20 mouse cellular contexts compared by ENCODE assay signal in the genomic region with DNA sequence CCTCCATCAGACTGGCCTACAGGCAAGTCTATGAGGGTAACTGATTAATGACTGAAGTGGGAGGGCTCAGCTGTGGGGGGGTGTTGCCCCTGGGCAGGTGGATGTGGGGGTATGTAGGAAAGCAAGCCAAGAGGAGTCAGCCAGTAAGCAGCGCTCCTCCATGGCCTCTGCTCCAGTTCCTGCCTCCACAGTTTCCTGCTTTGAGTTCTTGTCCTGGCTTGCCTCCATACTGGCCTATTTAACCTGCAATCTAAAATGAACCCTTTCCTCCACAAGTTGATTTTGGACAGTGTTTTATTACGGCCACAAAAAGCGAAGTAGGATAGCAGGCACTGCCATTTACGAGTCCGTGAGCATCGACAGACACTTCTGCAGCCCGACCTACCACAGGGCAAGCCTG.
"Had no signal": no experiment of that assay in that cellular context is flagged by ENCODE, and none has a peak within 500 bp of the region (broad histone marks: within the 10 kb centered on the region; RNA-seq: fewer than 3 reads in every experiment).

No protein-coding gene starts in this region.

- H3K4me3 ChIP-seq: liver, embryonic 13.5 days; liver, embryonic 15.5 days; midbrain, embryonic 10.5 days; midbrain, embryonic 12.5 days; myocyte; neural tube, embryonic 13.5 days; neural tube, embryonic 15.5 days; stomach, embryonic 15.5 days had no signal

- H3K36me3 ChIP-seq: liver, embryonic 15.5 days had no signal

- H3K27me3 ChIP-seq: midbrain, embryonic 12.5 days; neural tube, embryonic 13.5 days; neural tube, embryonic 15.5 days; stomach, embryonic 15.5 days had no signal

- DNase-seq: liver, embryonic 13.5 days; lung, adult 18-20 months; lung, embryonic 14.5 days; lung, postnatal 10 days; lung, postnatal 4 days; midbrain, embryonic 14.5 days; retina, postnatal 1 day; right cerebral cortex, adult 18-20 months; right cerebral cortex, postnatal 25 days; right cerebral cortex, postnatal 4 days; thymus, adult 2 months; thymus, postnatal 25 days had no signal

- H3K27ac ChIP-seq: liver, embryonic 13.5 days; liver, embryonic 15.5 days; midbrain, embryonic 12.5 days; neural tube, embryonic 13.5 days; neural tube, embryonic 15.5 days; stomach, embryonic 15.5 days; stomach, postnatal 0 days had no signal
